Mouse (Mus musculus) heart, embryonic 13.5 days (tissue): ENCODE measurements at regions not wholly inside any gene's neighbourhood (a gene's known extent, or its start where the extent isn't known, plus 50 kb on each side); places are given as distances from the start of the nearest gene placed in this dataset.
A peak's percentile ranks its signal among the peaks of the same experiment; 100 is the strongest.

Experiments used
- ATAC-seq: fragments of 200-750 bp; cut with Nextera tagmentation; 2 replicates; pipeline ENCODE4 v1.8.0; 2017; ENCODE audit warnings: moderate TSS enrichment; ENCODE audit not compliant: insufficient number of reproducible peaks, low FRiP score, low TSS enrichment; ENCODE audit errors: extremely low read depth
- H3K27ac ChIP-seq: fragments of 300-500 bp; sonication (generic); replicated peaks from 2 replicates; pipeline ENCODE4 v1.5.1; 2015; ENCODE audit warnings: moderate library complexity, mild to moderate bottlenecking, inconsistent platforms
- H3K27me3 ChIP-seq: fragments of 300-500 bp; sonication (generic); replicated peaks from 2 replicates; pipeline ENCODE4 v1.6.1; 2015; ENCODE audit warnings: mild to moderate bottlenecking, inconsistent platforms
- H3K36me3 ChIP-seq: fragments of 300-500 bp; sonication (generic); 2 replicates; pipeline ENCODE4 v1.6.1; 2015; ENCODE audit warnings: mild to moderate bottlenecking, inconsistent platforms
- H3K4me1 ChIP-seq: fragments of 300-500 bp; sonication (generic); 2 replicates; pipeline ENCODE4 v1.6.1; 2015; ENCODE audit warnings: inconsistent platforms
- H3K4me2 ChIP-seq: fragments of 300-500 bp; sonication (generic); 2 replicates; pipeline ENCODE4 v1.6.1; 2015; ENCODE audit warnings: inconsistent platforms, mild to moderate bottlenecking, moderate library complexity
- H3K4me3 ChIP-seq: fragments of 300-500 bp; sonication (generic); 2 replicates; pipeline ENCODE4 v1.5.1; 2015; ENCODE audit warnings: moderate library complexity, mild to moderate bottlenecking, inconsistent platforms
- H3K9ac ChIP-seq: fragments of 300-500 bp; sonication (generic); 2 replicates; pipeline ENCODE4 v1.6.1; 2015; ENCODE audit warnings: inconsistent platforms, mild to moderate bottlenecking, moderate library complexity
- H3K9me3 ChIP-seq: fragments of 300-500 bp; sonication (generic); 2 replicates; pipeline ENCODE4 v1.6.1; 2016; ENCODE audit warnings: inconsistent platforms
- WGBS: fragments of 180-500 bp; shearing (Covaris S2); methylation state at CpG from one replicate; pipeline ENCODE4 v1.1.7; 2015; ENCODE audit warnings: mixed read lengths; 5-methylcytosine and 5-hydroxymethylcytosine counted together

- Histone ChIP-seq H3K9ac (no peak overlapping the region), H3K4me3 (no peak overlapping the region), H3K9me3 (peaks cover 3% of the 10 kb centered on the region; the same call in 1 of the 2 replicates), H3K36me3 (no peaks in the 10 kb centered on the region), H3K27ac (no peak overlapping the region), H3K4me2 (no peak overlapping the region), H3K4me1 (no peaks in the 10 kb centered on the region), H3K27me3 (no peaks in the 10 kb centered on the region)
- 73% methylated on average over 6 of the region's 6 CpGs for WGBS
- ATAC-seq, result no peak
Measured at GRCm38 (mm10) chr14:105056171-105056570, 121.0 kb downstream of the Rbm26 start.

GRCm38 (mm10) chr14:105038798-105039197, 138.3 kb downstream of the Rbm26 start:
- H3K9ac ChIP-seq, result no peak overlapping the region
- no peaks in the 10 kb centered on the region for H3K27me3 ChIP-seq
- ATAC-seq, result no peak
- H3K4me3 ChIP-seq, result no peak overlapping the region
- H3K9me3 ChIP-seq, result no peaks in the 10 kb centered on the region
- H3K36me3 ChIP-seq, result no peaks in the 10 kb centered on the region
- no peak overlapping the region for H3K4me2 ChIP-seq
- H3K4me1 ChIP-seq, result no peaks in the 10 kb centered on the region
- no peak overlapping the region for H3K27ac ChIP-seq

- Histone ChIP-seq H3K4me1 (no peaks in the 10 kb centered on the region), H3K9me3 (no peaks in the 10 kb centered on the region), H3K4me2 (peak overlapping the region; percentile 63), H3K36me3 (no peaks in the 10 kb centered on the region), H3K27me3 (no peaks in the 10 kb centered on the region), H3K4me3 (peak overlapping the region; percentile 36), H3K9ac (no peak overlapping the region), H3K27ac (no peak overlapping the region)
- WGBS, result 41% methylated on average over 14 of the region's 14 CpGs
- no peak for ATAC-seq
Measured at GRCm38 (mm10) chr14:105034712-105035377, 142.3 kb downstream of the Rbm26 start.

GRCm38 (mm10) chr14:105019971-105020370, 157.2 kb downstream of the Rbm26 start:
- Histone ChIP-seq H3K4me3 (no peak overlapping the region), H3K27me3 (no peaks in the 10 kb centered on the region), H3K36me3 (no peaks in the 10 kb centered on the region), H3K9me3 (no peaks in the 10 kb centered on the region), H3K9ac (no peak overlapping the region), H3K4me1 (peaks cover 6% of the 10 kb centered on the region; the same call in 1 of the 2 replicates), H3K4me2 (no peak overlapping the region), H3K27ac (no peak overlapping the region)
- no peak for ATAC-seq
- WGBS, result 66% methylated on average over 6 of the region's 6 CpGs

- H3K4me3 ChIP-seq, result no peak overlapping the region
- no peak for ATAC-seq
- no peaks in the 10 kb centered on the region for H3K9me3 ChIP-seq
- H3K9ac ChIP-seq, result no peak overlapping the region
- 53% methylated on average over 17 of the region's 17 CpGs for WGBS
- H3K27ac ChIP-seq, result no peak overlapping the region
- H3K4me1 ChIP-seq, result no peaks in the 10 kb centered on the region
- H3K27me3 ChIP-seq, result no peaks in the 10 kb centered on the region
- H3K4me2 ChIP-seq, result no peak overlapping the region
- H3K36me3 ChIP-seq, result no peaks in the 10 kb centered on the region
Measured at GRCm38 (mm10) chr14:105016089-105016846, 160.9 kb downstream of the Rbm26 start.

GRCm38 (mm10) chr14:105015278-105015677, 161.8 kb downstream of the Rbm26 start:
- no peak overlapping the region for H3K9ac ChIP-seq
- H3K9me3 ChIP-seq, result no peaks in the 10 kb centered on the region
- H3K4me3 ChIP-seq, result no peak overlapping the region
- no peaks in the 10 kb centered on the region for H3K27me3 ChIP-seq
- H3K4me2 ChIP-seq, result no peak overlapping the region
- 84% methylated on average over 2 of the region's 2 CpGs for WGBS
- no peaks in the 10 kb centered on the region for H3K36me3 ChIP-seq
- no peak for ATAC-seq
- no peaks in the 10 kb centered on the region for H3K4me1 ChIP-seq
- no peak overlapping the region for H3K27ac ChIP-seq

- H3K27me3 ChIP-seq, result no peaks in the 10 kb centered on the region
- no peak for ATAC-seq
- no peaks in the 10 kb centered on the region for H3K4me1 ChIP-seq
- H3K9me3 ChIP-seq, result no peaks in the 10 kb centered on the region
- no peak overlapping the region for H3K9ac ChIP-seq
- no peak overlapping the region for H3K27ac ChIP-seq
- no peaks in the 10 kb centered on the region for H3K36me3 ChIP-seq
- H3K4me3 ChIP-seq, result no peak overlapping the region
- H3K4me2 ChIP-seq, result no peak overlapping the region
Measured at GRCm38 (mm10) chr14:105010742-105011141, 166.4 kb downstream of the Rbm26 start.

GRCm38 (mm10) chr14:105008331-105008730, 168.8 kb downstream of the Rbm26 start:
- no peak for ATAC-seq
- 67% methylated on average over 2 of the region's 2 CpGs for WGBS
- no peak overlapping the region for H3K9ac ChIP-seq

GRCm38 (mm10) chr14:104994066-104994465, 183.1 kb downstream of the Rbm26 start:
- ATAC-seq, result no peak
- Histone ChIP-seq H3K9me3 (no peaks in the 10 kb centered on the region), H3K27me3 (no peaks in the 10 kb centered on the region), H3K36me3 (no peaks in the 10 kb centered on the region), H3K9ac (no peak overlapping the region), H3K4me2 (no peak overlapping the region), H3K4me1 (no peaks in the 10 kb centered on the region), H3K27ac (no peak overlapping the region), H3K4me3 (no peak overlapping the region)
- 80% methylated on average over 3 of the region's 3 CpGs for whole genome bisulfite sequencing

More at GRCm38 (mm10) chr14:105008331-105008730, 168.8 kb downstream of the Rbm26 start:
- H3K4me1 ChIP-seq, result no peaks in the 10 kb centered on the region
- H3K36me3 ChIP-seq, result no peaks in the 10 kb centered on the region
- no peak overlapping the region for H3K4me2 ChIP-seq
- H3K4me3 ChIP-seq, result no peak overlapping the region
- no peaks in the 10 kb centered on the region for H3K9me3 ChIP-seq
- H3K27ac ChIP-seq, result no peak overlapping the region
- no peaks in the 10 kb centered on the region for H3K27me3 ChIP-seq

GRCm38 (mm10) chr14:104966046-104966445, 211.1 kb downstream of the Rbm26 start:
- no peak overlapping the region for H3K9ac ChIP-seq
- H3K27ac ChIP-seq, result no peak overlapping the region
- ATAC-seq, result no peak
- WGBS, result 54% methylated on average over 1 of the region's 1 CpGs
- no peaks in the 10 kb centered on the region for H3K36me3 ChIP-seq
- H3K4me1 ChIP-seq, result no peaks in the 10 kb centered on the region
- no peak overlapping the region for H3K4me2 ChIP-seq
- H3K9me3 ChIP-seq, result no peaks in the 10 kb centered on the region
- H3K4me3 ChIP-seq, result no peak overlapping the region
- H3K27me3 ChIP-seq, result no peaks in the 10 kb centered on the region

GRCm38 (mm10) chr14:104943450-104943849, 233.7 kb downstream of the Rbm26 start:
- WGBS, result 80% methylated on average over 5 of the region's 5 CpGs
- H3K4me1 ChIP-seq, result no peaks in the 10 kb centered on the region
- no peak for ATAC-seq
- no peak overlapping the region for H3K9ac ChIP-seq
- no peaks in the 10 kb centered on the region for H3K27me3 ChIP-seq
- H3K4me3 ChIP-seq, result no peak overlapping the region
- no peak overlapping the region for H3K4me2 ChIP-seq
- no peak overlapping the region for H3K27ac ChIP-seq
- no peaks in the 10 kb centered on the region for H3K36me3 ChIP-seq
- H3K9me3 ChIP-seq, result no peaks in the 10 kb centered on the region

GRCm38 (mm10) chr14:104939961-104940360, 237.2 kb downstream of the Rbm26 start:
- Histone ChIP-seq H3K9ac (no peak overlapping the region), H3K27me3 (no peaks in the 10 kb centered on the region), H3K4me2 (no peak overlapping the region), H3K4me3 (no peak overlapping the region), H3K4me1 (no peaks in the 10 kb centered on the region), H3K36me3 (no peaks in the 10 kb centered on the region), H3K27ac (no peak overlapping the region), H3K9me3 (no peaks in the 10 kb centered on the region)
- 81% methylated on average over 15 of the region's 15 CpGs for WGBS
- ATAC-seq, result no peak
